Mouse (Mus musculus) neural tube, embryonic 12.5 days (tissue): ENCODE measurements around the gene Adgrf1. TPM values are rescaled to one million over a fixed set of nuclear protein-coding genes. Genes with fewer than 3 reads are reported as not detected.

Source experiments
- ATAC-seq: fragments of 200-750 bp; cut with Nextera tagmentation; 2 replicates; pipeline ENCODE4 v1.8.0; 2017; ENCODE audit warnings: low read depth, mild to moderate bottlenecking, moderate TSS enrichment, moderate library complexity; ENCODE audit not compliant: low FRiP score
- H3K27ac ChIP-seq: fragments of 300-500 bp; sonication (generic); 2 replicates; pipeline ENCODE4 v1.5.1; 2016
- H3K27me3 ChIP-seq: fragments of 300-500 bp; sonication (generic); replicated peaks from 2 replicates; pipeline ENCODE4 v1.6.1; 2016; ENCODE audit warnings: mild to moderate bottlenecking
- H3K36me3 ChIP-seq: fragments of 300-500 bp; sonication (generic); 2 replicates; pipeline ENCODE4 v1.6.1; 2016; ENCODE audit warnings: mild to moderate bottlenecking
- H3K4me1 ChIP-seq: fragments of 300-500 bp; sonication (generic); 2 replicates; pipeline ENCODE4 v1.6.1; 2016
- H3K4me2 ChIP-seq: fragments of 300-500 bp; sonication (generic); replicated peaks from 2 replicates; pipeline ENCODE4 v1.6.1; 2016; ENCODE audit warnings: mild to moderate bottlenecking
- H3K4me3 ChIP-seq: fragments of 300-500 bp; sonication (generic); 2 replicates; pipeline ENCODE4 v1.5.1; 2016
- H3K9ac ChIP-seq: fragments of 300-500 bp; sonication (generic); 2 replicates; pipeline ENCODE4 v1.6.1; 2016; ENCODE audit warnings: mild to moderate bottlenecking
- H3K9me3 ChIP-seq: fragments of 300-500 bp; sonication (generic); 2 replicates; pipeline ENCODE4 v1.6.1; 2016; ENCODE audit warnings: mild to moderate bottlenecking
- WGBS: fragments of 180-500 bp; shearing (Covaris S2); methylation state at CpG from one replicate; pipeline ENCODE4 v1.1.7; 2016; 5-methylcytosine and 5-hydroxymethylcytosine counted together
- polyA plus RNA-seq: library from polyadenylated mRNA; unstranded; fragments of >200 nt; fragmentation: Nextera tagmentation; extraction: Ambion mirVana; gene quantifications from 2 replicates; pipeline ENCODE4 v1.2.1, GENCODE M21; 2016

The Adgrf1 gene
- polyA plus RNA-seq, 1 experiment from 2014 or later: not detected

DNA sequence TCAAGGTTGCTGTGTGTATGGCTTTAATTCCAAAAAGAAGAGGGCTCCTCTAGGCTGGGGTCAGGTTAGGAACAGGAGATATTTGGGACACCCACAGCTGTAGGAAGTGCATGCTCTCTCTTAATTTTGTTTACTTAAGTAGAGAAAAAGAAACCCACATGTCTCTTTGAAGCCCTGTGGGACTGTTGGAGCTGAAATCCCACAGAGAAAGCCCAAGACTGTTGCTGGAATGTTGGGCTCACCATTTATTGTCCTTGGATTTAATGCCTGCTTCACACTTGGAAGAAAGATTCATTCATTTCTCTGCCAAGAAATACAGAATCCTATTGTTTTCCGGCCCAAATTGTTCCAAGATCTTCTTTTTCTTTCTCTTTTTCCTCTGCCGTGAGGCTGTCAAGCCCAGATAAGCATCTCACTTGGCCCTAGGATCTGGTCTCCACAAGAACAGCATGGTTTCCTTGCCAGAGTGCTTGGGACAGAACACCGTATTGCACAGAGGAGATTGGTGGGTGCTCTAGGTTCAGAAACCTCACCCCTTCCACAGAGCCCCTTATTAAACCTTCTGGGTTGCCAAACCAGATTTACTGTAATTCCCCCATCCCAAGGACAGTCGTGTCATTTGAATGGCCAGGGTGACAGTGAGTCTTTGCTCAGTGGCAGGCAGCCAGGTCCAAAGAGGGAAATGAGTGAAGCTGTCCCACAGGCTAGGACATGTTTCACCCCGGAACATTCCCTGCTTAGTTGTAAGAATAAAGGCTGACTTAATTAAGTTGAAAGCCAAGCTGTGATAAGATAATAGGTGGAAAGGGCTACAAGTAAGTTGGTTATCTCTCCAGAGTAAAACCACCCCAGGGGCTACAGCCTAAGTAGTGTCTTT lies 18.6 kb upstream of the Adgrf1 start:
- 70% methylated on average over 5 of the region's 5 CpGs for WGBS
- Histone ChIP-seq H3K9me3 (no peaks in the 10 kb centered on the region), H3K27ac (no peak overlapping the region), H3K4me3 (no peak overlapping the region), H3K4me2 (no peak overlapping the region), H3K27me3 (no peaks in the 10 kb centered on the region), H3K9ac (no peak overlapping the region), H3K4me1 (no peaks in the 10 kb centered on the region; the same call in 1 of the 2 replicates), H3K36me3 (no peaks in the 10 kb centered on the region)
- no peak for ATAC-seq

DNA sequence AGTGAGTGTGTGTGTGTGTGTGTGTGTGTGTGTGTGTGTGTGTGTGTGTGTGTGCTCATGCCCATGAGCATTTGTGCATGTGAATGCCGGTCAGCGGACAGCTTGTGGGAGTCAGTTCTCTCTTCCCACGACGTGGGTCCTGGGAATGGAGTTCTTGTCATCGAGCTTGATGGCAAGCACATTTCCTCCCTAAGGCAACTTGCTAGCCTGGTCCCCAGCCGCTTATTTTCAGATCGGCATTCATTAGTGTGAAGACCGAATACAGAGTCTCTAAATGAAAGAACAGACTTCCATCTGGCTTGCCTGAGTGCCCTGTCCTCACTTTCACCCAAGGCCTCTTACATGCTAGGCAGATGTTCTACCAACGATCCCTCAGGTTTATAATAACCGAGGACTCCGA lies 17.3 kb upstream of the Adgrf1 start:
- Histone ChIP-seq H3K27ac (no peak overlapping the region), H3K27me3 (no peaks in the 10 kb centered on the region), H3K4me3 (no peak overlapping the region), H3K9ac (no peak overlapping the region), H3K9me3 (no peaks in the 10 kb centered on the region), H3K4me1 (no peaks in the 10 kb centered on the region; the same call in 1 of the 2 replicates), H3K36me3 (no peaks in the 10 kb centered on the region), H3K4me2 (no peak overlapping the region)
- no peak for ATAC-seq
- 80% methylated on average over 11 of the region's 11 CpGs for WGBS

DNA sequence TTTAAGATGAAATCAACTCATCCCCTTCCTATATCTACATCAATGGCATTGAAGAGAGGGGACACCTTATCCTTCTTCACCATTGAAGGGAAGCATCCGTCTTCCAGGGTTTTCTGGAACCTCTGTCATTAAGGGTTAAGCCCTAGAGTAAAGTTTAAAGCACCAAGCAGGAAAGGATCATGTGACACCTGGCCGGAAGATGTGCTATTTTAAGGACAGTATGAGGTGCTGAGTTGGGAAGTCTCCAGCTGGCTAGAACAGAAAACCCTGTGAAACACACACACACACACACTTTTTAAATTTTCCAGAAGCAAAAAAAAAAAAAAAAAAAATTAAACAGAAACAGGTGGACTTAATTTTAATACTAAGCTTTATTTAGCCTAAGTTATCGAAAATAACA lies 15.9 kb upstream of the Adgrf1 start:
- no peak overlapping the region for H3K27ac ChIP-seq
- 74% methylated on average over 3 of the region's 3 CpGs for WGBS
- no peaks in the 10 kb centered on the region for H3K36me3 ChIP-seq
- no peak overlapping the region for H3K9ac ChIP-seq
- no peaks in the 10 kb centered on the region; the same call in 1 of the 2 replicates for H3K4me1 ChIP-seq
- H3K9me3 ChIP-seq: no peaks in the 10 kb centered on the region
- H3K4me3 ChIP-seq: no peak overlapping the region
- H3K27me3 ChIP-seq: no peaks in the 10 kb centered on the region
- no peak for ATAC-seq
- H3K4me2 ChIP-seq: no peak overlapping the region

DNA sequence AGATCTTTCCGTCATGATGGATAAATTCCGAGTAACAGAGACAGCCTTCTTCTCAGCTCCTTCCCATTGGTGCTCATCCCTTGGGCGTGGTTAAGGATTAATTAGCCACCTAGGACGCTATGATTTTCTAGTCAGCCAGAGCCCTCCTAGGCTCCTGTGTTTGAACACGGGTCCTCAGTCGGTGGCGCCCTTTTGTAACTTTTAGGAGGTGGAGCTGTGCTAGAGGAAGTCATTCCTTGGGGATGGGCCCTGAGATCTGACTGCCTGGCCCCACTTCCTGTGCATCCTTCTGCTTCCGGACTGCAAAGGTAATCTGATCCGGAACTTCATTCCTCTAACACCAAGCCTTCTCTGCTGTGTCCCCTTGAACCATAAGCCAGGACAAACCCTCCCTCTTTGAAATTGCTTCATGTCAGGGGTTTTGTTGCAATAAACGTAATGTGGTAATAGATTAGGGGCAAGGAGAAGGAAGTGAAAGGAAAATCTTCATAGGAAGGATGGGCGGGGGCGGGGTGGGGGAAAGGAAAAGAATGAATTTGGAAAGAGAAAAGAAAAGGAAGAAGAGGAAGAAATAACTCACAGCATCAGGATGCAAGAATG lies 13.5 kb upstream of the Adgrf1 start:
- Histone ChIP-seq H3K4me2 (no peak overlapping the region), H3K36me3 (no peaks in the 10 kb centered on the region), H3K4me1 (no peaks in the 10 kb centered on the region), H3K27me3 (no peaks in the 10 kb centered on the region), H3K9me3 (0 out of 2 replicates have a peak, but pooled peaks cover under 1% of the 10 kb centered on the region), H3K27ac (no peak overlapping the region), H3K4me3 (no peak overlapping the region), H3K9ac (no peak overlapping the region)
- WGBS: 72% methylated on average over 12 of the region's 12 CpGs
- ATAC-seq: no peak

DNA sequence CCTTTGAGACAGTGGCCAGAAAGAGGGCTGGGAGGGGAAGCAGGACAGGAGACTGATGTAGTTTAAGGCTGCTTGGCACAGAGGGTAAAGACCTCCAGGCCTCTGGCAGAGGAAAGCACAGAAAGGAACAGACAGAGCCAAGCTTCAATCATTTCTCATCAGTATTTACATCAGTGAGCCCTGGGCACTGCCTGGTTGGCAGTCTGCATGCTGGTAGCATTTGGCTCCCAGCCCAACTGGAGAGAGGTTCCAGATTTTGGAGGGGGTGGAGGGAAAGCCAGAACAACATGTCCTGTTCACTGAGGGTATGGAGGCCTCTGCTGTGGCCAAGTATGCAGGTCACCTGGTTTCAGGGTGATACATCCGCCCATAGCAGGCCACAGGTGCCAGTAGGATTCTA lies 12.4 kb upstream of the Adgrf1 start:
- H3K27ac ChIP-seq: no peak overlapping the region
- H3K4me3 ChIP-seq: no peak overlapping the region
- no peaks in the 10 kb centered on the region for H3K36me3 ChIP-seq
- no peaks in the 10 kb centered on the region for H3K4me1 ChIP-seq
- ATAC-seq: no peak
- 96% methylated on average over 1 of the region's 1 CpGs for WGBS
- no peaks in the 10 kb centered on the region for H3K27me3 ChIP-seq
- 0 out of 2 replicates have a peak, but pooled peaks cover 8% of the 10 kb centered on the region for H3K9me3 ChIP-seq
- H3K4me2 ChIP-seq: no peak overlapping the region
- no peak overlapping the region for H3K9ac ChIP-seq

DNA sequence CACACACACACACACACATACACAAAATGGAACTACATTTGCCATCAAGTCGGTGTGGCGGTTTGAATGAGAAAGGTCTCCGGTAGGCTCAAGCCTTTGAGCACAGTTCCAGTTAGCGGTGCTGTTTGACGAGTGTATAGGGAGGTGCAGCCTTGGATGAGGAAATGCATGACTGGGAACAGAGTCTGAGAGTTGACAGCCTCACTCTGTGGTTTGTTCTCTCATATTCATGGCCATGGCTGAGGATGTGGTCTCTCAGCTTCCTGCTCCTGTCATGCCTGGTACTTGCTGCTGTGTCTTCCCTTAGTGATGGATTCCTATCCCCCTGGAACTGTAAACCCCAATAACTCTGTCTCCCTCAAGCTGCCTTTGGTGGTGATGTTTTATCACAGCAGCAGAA lies 8.2 kb upstream of the Adgrf1 start:
- H3K4me3 ChIP-seq: no peak overlapping the region
- no peak overlapping the region for H3K27ac ChIP-seq
- no peak overlapping the region for H3K4me2 ChIP-seq
- no peaks in the 10 kb centered on the region for H3K4me1 ChIP-seq
- no peaks in the 10 kb centered on the region for H3K36me3 ChIP-seq
- no peaks in the 10 kb centered on the region for H3K27me3 ChIP-seq
- H3K9me3 ChIP-seq: peaks cover 12% of the 10 kb centered on the region; the same call in 1 of the 2 replicates
- 97% methylated on average over 5 of the region's 5 CpGs for WGBS
- ATAC-seq: no peak
- no peak overlapping the region for H3K9ac ChIP-seq

DNA sequence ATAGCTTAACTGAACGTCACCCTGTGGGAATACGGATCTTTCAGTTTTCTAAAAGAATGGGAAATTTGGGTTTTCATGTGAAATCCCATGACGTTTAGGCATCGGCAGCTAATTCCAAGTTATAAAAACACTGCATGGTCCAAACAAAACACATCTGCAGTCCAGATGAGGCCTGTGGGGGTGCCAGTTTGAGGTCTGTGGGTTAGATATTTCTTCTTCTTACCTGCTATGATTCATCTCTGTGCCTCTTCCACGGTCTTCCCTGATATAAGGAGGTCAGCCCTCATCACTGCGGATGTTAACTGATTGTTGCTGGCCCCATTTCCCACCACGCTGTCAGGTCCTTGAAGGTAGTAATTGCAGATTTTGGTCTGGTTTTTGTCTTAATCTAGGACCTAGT lies 5.4 kb upstream of the Adgrf1 start:
- no peaks in the 10 kb centered on the region for H3K27me3 ChIP-seq
- H3K4me3 ChIP-seq: no peak overlapping the region
- no peaks in the 10 kb centered on the region for H3K4me1 ChIP-seq
- H3K4me2 ChIP-seq: no peak overlapping the region
- 75% methylated on average over 7 of the region's 7 CpGs for WGBS
- no peak overlapping the region for H3K9ac ChIP-seq
- H3K36me3 ChIP-seq: no peaks in the 10 kb centered on the region
- ATAC-seq: peak; percentile 38; the same call in 1 of the 2 replicates
- H3K27ac ChIP-seq: no peak overlapping the region
- peaks cover 12% of the 10 kb centered on the region; the same call in 1 of the 2 replicates for H3K9me3 ChIP-seq

DNA sequence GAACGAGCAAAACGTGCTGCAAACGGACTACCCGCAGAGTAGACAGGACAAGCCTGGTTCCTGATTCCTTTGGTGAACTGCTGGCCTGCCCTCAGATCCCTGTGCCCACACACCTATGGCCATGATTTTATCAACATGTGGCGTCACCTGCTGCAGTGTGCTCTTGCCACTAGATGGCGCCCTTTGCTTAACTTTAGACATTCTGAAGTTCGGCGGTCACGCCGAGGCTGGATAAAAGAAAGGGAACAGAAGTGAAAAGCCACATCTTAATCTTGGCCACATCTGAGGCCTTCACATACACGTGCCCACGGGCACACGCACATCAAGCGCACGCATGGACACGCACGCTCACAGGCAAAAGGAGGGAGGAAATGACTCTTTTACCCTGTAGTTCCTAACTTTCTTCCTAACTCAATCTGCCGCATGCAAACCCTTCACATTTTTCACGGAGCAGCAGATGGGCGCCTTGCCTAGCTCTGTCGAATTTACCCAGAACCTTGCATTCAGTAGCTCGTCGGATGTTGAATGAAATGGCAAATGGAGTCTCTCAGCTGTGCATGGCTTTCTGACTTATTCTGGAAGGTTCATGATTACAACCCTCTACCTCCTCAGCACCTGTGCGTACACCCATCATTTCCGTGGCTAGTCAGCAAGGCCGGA lies 4.8 kb upstream of the Adgrf1 start:
- Histone ChIP-seq H3K9ac (no peak overlapping the region), H3K36me3 (no peaks in the 10 kb centered on the region), H3K4me3 (no peak overlapping the region), H3K9me3 (peaks cover 12% of the 10 kb centered on the region; the same call in 1 of the 2 replicates), H3K27ac (no peak overlapping the region), H3K4me2 (peak overlapping the region; percentile 37; the same call in 1 of the 2 replicates), H3K4me1 (no peaks in the 10 kb centered on the region), H3K27me3 (no peaks in the 10 kb centered on the region)
- ATAC-seq: peak; percentile 87
- 30% methylated on average over 26 of the region's 26 CpGs for WGBS

DNA sequence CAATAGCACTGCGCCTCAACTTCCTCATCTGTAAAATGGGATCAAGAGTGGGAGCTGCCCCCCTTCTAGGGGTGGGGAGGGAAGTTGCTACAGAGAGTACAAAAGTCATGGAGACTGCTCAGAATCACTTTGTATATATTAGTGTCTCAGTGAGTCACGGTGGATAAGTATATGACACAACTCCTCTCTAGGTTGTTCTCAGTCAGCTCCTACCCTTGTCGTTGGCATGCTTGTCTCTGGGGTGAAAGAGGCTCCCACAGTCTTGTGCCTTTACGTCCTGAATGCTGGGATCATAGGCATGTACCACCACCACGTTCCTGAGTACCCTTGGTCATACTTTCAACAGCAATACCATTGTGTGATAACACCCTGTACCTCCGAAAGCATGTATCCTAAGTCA lies 4.2 kb upstream of the Adgrf1 start:
- Histone ChIP-seq H3K9ac (no peak overlapping the region), H3K9me3 (peaks cover 12% of the 10 kb centered on the region; the same call in 1 of the 2 replicates), H3K27ac (no peak overlapping the region), H3K27me3 (no peaks in the 10 kb centered on the region), H3K4me1 (no peaks in the 10 kb centered on the region), H3K4me2 (no peak overlapping the region), H3K36me3 (no peaks in the 10 kb centered on the region), H3K4me3 (no peak overlapping the region)
- ATAC-seq: no peak; the same call in 1 of the 2 replicates
- 94% methylated on average over 6 of the region's 6 CpGs for WGBS

DNA sequence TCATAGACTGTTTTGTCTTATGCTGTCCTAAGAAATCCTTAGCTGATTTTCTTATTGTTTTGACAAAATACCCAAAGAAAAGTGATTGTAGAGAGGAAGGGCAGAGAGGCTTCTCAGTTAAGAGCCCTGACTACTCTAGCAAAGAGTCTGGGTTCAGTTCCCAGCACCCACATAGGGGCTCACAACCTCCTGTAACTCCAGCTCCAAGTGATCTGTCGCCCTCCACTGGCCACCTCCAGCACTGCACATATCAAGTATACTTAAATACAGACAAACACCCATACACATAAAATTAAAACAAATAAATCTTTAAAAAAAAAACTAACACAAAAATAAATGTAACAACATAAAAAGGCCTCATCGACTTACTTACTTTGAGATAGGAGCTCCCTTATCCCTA lies 3.5 kb upstream of the Adgrf1 start:
- Histone ChIP-seq H3K27ac (no peak overlapping the region), H3K36me3 (no peaks in the 10 kb centered on the region), H3K4me1 (no peaks in the 10 kb centered on the region), H3K9ac (no peak overlapping the region), H3K4me2 (no peak overlapping the region), H3K27me3 (no peaks in the 10 kb centered on the region), H3K4me3 (no peak overlapping the region), H3K9me3 (peaks cover 12% of the 10 kb centered on the region; the same call in 1 of the 2 replicates)
- 85% methylated on average over 2 of the region's 2 CpGs for WGBS
- ATAC-seq: no peak

DNA sequence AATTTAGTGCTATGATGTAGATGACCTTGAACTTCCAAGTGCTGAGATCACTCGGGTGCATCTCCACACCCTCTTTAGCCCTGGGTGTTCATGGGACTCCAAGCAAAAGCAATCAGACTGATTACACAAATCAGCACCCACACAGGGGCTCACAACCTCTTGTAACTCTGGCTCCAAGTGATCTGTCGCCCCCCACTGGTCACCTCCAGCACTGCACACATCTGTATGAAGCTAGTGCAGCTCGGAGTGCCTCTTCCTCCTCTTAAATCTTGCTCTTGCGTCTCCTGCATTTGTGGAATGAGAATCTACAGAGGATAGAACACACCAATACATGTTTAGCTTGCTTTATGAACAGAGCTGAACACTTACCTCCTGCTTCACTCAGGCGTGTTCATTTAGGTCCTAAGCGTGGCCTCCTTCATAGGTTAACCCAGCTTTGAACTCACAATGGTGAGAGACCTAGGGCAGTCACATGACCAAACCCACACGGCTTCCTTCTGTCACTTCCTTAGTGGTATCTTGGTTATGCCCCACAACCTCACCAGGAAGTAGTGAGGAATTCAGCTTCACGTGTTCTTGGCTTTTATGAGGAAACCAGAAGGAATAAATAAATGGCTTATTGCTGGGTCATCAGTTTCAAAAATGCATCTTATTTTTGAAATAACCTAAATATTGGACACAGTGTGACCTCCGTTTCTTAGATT lies 2.9 kb upstream of the Adgrf1 start:
- Histone ChIP-seq H3K4me2 (no peak overlapping the region), H3K4me1 (no peaks in the 10 kb centered on the region), H3K9ac (no peak overlapping the region), H3K4me3 (no peak overlapping the region), H3K27ac (no peak overlapping the region), H3K9me3 (peaks cover 6% of the 10 kb centered on the region; the same call in 1 of the 2 replicates), H3K36me3 (no peaks in the 10 kb centered on the region), H3K27me3 (no peaks in the 10 kb centered on the region)
- WGBS: 93% methylated on average over 9 of the region's 9 CpGs
- no peak for ATAC-seq

DNA sequence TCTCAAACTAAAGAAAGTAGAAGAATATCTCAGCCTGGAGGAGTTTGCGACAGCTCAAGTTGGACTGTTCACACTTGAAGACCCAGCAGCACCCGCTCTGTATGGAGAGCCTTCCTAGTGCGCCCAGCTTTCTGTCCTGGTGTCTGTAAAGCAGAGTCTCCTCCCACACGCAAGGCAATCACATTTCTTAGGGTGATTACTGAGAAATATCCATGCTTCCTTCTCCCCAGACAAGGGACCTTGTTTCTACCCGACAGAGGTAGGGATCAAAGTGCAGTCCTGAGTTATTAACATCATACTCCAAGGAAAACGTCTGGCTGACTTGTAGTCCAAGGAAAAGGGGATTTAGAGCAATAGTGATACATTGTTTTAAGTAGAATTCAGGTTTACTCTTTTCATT lies 6.1 kb downstream of the Adgrf1 start:
- H3K4me3 ChIP-seq: no peak overlapping the region
- no peaks in the 10 kb centered on the region for H3K4me1 ChIP-seq
- WGBS: 82% methylated on average over 6 of the region's 6 CpGs
- H3K9ac ChIP-seq: no peak overlapping the region
- no peaks in the 10 kb centered on the region for H3K9me3 ChIP-seq
- no peak overlapping the region for H3K4me2 ChIP-seq
- H3K36me3 ChIP-seq: no peaks in the 10 kb centered on the region
- ATAC-seq: no peak
- no peaks in the 10 kb centered on the region for H3K27me3 ChIP-seq
- no peak overlapping the region for H3K27ac ChIP-seq
